Mouse (Mus musculus) urinary bladder, postnatal 4 days (tissue): ENCODE measurements around the gene Rnf111.
"Not testable (repeated sequence)": the region's sequence is repeated elsewhere in the genome, so short reads cannot be mapped to it uniquely, and the experiment has no call there.

Experiments
- DNase-seq, 2 experiments: peaks; one replicate each; pipeline ENCODE4 v3.0.0; 2021 to 2022; ENCODE audit warnings: low spot score in 2 of 2

Gene Rnf111

DNA sequence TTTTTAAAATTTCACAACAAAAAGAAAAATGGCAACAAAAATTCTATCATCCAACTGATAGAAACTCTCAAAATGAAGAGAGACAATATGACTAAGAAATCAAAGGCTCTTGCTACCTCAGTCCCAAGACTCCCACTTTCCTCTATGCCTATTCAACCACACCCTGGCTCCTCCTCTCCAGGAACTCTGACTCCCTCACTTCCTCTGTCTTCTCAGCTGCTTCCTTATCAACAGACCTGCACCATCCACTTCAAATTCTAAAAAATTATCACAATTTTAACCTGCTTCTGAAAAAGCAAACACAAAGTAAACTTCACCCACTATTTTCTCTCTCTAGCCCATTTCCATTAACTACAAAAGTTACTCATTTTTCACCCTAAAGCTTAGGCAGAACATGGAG lies 6.5 kb downstream of the Rnf111 start:
- no peak for DNase-seq

DNA sequence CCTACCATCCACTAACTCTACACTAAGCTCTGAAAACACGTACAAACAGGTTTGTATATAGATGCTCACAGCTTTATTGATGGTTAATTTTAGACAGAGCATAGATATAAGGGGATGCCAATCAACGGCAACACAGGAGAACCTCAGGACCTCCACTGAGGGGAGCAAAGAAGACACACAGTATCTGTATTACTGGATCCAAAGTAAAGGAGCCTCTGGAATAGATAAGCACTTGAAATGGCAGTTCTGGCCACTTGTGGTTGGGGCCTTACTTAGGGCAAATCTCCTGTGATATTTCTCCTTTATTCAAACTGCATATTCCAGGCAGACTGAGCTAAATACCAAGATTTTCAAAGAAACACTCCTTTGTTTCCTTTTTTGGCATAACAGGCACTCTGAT lies 10.5 kb downstream of the Rnf111 start:
- DNase-seq, result no peak

DNA sequence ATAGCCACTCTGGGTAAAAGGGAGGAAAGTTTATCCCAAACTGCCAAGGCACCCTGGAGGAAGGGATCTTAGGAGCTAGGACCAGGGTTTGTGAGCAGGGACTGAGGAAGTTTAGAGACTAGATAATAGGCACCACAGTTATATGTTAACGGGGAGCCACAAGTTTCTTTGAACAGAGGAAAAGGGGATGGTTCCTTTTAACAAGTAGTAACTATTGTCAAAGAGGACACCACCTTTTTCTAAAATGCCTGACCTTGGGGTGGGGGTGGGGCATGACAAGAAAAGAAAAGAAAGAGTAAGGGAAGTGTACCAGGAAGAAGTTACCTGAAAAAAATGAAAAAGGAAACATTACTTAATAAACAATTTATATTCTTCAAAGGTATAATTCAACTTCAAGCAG lies 12.3 kb downstream of the Rnf111 start:
- DNase-seq, result no peak

DNA sequence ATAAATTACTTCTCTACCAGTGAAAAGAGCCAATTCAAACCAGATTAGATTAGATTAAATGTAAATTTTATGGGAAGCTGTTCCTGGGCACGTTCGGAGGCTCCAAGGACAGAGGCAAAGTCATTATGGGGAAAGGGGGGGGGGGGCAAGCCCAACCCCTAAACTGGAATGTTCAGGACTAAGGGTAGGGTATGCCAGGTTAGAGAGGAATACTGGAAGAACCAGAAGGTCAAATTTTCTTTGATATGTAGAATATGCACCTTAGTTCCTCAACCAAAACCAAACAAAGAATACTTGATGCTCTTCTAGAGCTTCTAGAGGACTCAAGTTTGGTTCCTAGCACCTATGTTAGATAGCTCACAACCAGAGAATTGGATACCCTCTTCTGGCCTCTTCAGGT lies 16.1 kb downstream of the Rnf111 start:
- DNase-seq, result no peak

DNA sequence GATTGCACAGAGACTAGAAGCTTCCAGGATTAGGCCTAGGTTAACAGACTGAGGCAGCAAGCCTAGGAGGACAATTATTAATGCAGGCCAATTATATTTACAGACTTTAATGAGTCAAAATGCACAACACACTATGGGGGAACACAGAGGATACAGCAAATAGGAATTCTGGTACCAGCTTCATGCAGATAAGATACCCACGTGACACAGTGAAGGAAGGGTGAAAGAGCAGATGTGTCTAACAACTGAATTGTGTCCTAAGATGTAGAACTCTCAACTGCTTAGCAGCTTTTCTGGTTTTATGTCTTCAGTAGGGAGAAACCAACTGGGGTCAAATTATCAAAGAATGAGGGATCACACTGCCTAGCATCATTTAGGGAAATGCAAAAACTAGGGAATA lies 17.7 kb downstream of the Rnf111 start:
- no peak for DNase-seq

DNA sequence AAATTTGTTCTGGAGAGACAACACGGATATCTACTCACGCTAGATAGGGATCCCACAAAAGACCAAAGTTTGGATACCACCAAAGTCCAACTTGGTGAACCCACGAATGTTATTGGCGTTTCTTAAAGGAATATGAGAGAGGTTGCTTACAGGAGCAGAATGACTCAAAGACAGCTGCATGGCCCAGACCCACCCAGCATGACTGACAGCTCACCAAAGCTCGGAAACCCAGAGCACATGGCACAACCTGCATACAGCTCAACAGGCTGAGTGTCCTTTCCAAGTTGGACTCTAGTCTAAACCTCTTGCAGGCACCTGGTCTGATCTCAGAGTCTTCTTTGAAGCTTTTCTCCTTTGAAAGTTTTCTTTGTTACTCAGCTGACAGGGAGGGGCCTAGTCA lies 20.0 kb downstream of the Rnf111 start:
- no peak for DNase-seq

DNA sequence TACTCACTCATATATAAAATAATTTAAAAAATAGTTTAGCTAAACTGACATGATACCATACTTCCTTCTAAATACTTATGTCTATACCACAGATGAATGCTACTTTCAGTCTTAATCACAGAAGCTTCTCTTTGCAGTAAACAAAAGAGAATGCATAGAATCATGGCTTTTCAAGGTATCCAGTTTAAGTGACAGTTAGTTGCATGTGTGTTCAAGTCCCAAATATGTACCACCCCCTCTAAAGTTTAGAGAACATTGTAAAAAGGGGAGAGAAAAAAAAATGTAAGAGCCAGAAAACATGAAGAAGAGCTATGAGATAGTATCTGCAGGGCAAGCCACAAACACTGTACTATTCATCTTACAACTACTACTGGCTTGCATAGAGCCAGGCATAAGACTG lies 21.7 kb downstream of the Rnf111 start:
- DNase-seq, result no peak

DNA sequence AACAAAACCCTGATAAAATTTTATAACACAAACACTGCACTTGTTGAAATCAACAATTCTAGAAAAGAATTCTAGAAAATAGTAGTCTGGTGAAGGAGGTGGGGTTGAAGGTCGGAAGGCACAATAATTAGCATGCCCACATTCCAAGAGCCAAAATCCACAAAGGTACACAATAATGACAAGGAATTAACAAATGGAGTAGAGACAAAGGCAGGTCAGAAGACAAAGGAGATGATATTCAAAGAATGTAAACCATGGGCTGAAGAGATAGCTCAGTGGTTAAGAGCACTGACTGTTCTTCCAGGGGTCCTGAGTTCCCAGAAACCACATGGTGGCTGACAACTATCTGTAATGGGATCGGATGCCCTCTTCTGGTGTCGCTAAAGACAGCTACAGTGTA lies 26.3 kb downstream of the Rnf111 start:
- no peak for DNase-seq

DNA sequence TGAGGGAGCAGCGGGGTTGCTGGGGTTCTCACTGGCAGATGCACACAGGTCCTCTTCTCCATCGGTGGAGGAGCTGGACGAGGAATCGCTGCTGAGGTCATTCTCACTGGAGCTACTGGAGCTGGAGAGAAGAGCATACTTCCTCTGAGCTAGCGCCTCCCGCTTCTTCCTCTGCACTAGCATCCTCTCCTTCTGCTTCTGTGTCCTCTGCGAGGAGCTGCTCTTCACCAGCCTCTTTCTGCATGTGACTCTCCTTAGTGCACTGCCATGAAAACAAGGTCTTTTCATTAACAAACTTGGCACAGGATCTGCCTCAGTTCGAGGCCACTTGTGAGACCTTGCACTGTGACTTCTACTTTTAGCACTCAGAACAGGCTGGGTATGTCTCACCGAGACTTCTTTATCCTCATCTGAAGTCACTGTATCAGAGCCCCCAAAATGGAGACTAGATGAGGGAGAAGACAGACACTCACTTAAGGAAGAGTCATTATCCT lies 27.7 kb downstream of the Rnf111 start:
- DNase-seq, result no peak

DNA sequence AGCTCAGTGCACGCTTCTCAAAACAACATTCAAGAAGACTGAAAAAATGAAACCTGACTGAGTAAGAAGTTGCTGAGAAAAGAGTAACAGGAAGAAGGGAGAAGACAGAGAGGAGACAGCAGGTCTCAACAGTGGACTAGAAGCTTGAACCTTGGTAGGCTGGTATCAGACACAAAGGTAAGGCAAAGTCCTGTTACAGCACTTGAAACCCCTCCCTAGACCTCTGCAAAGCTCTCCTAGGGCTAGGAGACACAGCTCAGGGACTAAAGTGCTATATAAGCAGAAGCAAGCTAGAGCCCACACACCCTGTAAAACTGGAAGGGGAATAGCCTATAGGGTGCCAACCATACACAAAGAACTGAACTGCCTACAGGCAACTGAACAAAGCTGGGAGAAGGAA lies 30.1 kb downstream of the Rnf111 start:
- no peak for DNase-seq

DNA sequence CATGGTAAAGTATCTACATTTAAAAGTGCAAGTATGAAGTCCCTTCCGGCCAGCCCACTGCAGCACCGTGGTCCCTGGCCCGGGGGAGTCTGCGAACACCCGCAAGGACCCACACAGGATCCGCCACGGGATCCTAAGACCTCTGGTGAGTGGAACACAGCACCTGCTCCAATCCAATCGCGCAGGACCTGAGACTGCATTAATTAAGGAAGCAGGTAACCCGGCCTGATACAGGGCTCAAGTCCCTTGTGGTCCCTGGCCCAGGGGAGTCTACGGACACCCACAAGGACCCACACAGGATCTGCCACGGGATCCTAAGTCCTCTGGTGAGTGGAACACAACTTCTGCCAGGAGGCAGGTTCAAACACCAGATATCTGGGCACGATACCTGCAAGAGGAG lies 40.4 kb downstream of the Rnf111 start:
- not testable (repeated sequence) for DNase-seq

DNA sequence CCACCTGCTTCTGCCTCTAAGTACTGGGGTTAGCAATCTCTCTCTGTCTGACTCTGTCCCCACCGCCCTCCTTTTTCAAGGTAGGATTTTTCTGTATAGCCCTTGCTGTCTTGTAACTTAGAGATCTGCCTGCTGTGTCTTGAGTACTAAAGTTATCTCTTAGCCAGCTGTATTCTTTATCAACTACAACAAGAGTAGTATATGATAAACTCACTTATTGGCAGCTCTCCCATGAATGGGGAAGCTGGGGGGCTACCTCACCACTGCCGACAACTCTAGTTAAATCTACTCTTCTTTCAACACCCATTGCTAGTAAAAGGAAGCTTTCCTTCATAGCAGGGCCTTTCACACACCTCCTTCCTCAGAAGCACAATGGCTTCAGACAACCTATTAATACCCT lies 51.2 kb downstream of the Rnf111 start:
- DNase-seq, result no peak

DNA sequence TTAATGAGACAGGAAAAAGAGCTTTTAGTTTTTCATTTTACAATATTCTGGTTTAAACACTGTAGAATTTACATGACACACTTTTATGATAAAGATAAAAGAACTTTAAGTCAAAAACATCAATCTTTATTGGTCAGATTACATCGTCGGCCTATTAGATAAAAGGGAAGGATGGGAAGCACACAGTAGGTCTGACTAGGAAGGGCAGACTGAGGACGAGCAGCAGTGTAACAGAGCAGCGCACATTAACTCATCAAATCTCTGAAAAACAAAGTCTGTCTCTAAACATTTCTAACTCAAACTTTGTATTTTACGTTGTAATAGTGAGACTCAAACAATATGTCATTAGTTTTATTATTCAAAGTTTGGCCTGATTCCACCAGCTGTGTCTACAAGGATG lies 54.5 kb downstream of the Rnf111 start:
- no peak for DNase-seq

DNA sequence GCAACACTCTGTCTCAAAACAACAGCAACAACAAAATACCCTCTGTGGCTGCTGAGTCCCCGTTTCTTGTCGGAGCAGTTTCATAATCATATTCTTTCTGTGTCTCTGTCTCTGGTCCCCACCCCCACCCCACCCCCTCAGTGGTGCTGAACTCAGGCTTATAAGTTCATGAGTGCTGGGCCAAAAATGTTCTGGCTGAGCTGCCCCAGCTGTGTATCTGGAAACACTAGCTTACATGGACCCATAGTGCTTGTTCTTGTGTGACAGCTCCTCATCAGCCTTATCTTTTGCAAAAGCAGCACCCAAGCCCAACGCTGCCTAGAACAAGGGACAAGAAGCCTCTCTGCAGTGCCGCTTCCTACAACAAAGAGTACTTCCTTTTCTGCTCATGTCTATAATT lies 63.6 kb downstream of the Rnf111 start:
- DNase-seq, result no peak

DNA sequence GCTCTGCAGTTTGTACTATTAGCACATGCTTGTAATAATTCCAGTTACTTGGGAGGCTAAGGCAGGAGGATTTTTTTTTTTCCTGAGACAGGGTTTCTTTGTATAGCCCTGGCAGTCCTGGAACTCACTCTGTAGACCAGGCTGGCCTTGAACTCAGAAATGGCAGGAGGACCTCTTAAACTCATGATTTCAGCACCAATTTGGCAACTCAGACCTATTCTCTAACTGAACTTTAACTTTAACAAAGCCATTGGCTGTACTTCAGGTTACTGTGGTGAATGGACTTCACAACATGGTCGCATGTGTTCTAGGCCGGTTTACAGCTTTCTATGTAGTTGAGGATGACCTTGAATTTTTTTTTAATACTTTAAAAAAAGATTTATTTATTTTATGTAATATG lies 80.9 kb downstream of the Rnf111 start:
- no peak for DNase-seq

DNA sequence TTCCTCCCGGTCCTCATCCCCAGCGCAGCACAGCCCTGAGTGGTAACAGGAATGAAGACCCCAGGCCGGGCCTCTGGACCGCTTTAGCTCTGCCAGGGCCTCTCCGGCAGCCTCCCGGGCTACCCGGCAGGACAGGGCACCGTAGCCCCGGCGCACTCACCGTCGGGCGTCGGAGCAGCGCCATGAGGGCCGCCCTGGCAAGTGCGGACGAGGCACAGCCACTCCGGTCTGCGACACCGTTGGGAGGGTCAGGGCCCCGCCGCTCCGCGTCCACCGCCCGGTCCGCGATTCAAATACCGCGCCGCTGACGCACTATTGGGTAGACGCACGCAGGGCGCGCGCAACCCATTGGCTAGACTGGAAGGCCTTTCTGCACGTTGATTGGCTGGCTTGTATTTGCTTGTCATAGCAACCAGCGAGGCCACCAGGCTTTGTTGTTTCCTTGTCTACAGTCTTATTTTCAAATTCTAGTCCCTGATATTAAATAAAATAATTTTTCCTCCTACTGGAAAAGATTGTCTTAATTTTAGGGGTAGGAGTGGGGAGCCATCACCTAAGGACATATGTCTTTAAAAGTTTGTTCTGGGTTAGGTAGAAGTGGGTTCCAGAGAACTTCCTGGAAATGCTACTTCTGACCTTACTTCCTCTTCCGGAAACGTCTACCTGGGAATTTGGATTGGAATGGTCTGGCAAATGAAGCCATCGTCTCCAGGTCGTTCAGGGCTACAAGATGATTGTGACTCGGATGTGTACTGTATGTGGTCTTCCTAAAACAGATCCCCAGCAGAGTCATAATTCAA lies 82.1 kb downstream of the Rnf111 start, which contains the start of gene Ccnb2:
Gene Ccnb2 (minus strand): TSS at position 291 of the 800 bp plus-strand sequence.
- peak; percentile 77 to 84 for DNase-seq

DNA sequence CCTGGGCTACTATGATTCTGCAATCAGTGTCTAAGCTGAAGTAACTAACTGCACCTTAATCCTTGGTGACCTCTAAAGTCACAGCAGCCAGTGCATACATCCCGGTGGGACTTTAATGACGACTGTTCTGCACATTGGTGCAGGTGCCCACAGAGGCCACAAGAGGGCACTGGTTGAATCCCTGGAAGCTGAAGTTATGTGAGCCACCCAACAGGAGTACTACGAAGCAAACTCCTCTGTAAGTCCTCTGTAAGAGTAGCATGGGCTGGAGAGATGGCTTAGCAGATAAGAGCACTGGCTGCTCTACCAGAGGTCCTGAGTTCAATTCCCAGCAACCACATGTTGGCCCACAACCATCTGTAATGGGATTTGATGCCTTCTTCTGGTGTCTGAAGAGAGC lies 87.1 kb downstream of the Rnf111 start:
- DNase-seq, result no peak

DNA sequence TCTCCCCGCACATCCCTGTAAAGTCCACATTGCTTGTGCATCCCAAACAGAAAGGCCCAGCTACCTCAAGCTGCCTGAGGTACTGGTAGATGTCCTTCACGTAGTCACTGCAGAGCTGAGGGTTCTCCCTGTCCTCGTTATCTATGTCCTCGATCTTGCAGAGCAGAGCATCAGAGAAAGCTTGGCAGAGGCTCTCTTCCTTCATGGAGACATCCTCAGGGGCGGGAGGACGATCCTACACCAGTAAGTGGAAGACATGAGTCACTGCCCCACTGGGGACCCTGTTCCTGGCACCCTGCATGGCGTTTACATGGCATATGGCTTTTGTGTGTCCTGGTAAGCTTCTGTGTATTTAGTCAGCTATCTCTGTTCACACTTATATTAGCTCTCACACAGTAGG lies 90.5 kb downstream of the Rnf111 start:
- DNase-seq, result no peak

DNA sequence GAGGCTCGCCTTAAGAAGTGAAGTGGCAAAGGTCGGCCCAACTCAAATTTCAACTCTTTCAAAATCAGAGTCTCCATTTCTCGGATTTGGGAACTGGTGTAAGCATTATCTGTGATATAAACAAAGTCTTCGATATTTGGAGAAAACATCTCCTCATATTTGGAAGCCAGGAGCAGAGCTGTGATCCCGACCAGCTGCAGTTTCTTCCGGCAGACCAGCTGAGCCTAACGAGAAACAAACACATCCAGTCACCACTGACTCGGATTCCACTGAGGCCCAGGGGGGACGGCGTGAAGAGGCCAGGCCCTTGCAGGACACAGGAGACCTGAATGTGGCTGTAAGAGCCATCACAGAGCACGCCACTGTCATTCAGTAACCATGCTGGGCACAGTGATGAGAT lies 92.9 kb downstream of the Rnf111 start:
- no peak for DNase-seq

DNA sequence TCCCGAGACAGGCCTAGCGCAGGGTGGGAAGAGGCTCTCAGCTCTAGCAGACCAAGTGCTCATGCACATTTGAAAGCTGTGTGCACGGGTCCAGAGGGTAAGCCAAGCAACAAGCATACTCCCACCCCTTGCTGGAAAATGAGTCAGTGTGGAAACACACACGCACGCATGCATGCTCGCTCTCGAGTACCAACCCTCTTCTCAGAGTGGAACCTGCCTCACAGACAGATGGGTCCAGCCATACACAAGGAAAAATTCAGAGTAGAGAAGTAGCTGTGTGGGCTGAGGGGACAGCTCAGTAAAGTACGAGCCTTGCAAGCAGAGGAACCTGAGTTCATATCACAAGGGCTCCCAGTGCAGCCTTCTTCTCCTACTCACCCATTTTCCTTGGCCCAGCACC lies 93.8 kb downstream of the Rnf111 start:
- DNase-seq, result no peak

DNA sequence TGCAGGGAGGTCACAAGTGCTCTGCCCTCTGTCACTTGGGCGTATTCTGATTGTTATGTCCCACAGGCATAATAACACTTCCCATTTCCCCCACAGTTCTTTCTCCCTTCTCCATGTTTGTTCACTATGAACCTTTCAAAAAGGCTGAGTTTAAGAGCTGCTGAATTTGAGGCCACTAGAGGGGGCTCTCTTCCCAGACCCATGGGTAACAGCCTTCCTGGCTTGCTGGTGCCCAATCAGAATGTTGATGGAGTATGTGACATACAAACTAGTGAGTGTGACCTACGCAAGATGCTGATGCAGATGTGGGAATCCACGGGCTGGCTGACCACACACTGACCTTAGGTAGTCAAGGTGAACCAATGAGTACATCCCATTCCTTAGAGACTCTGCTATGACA lies 94.7 kb downstream of the Rnf111 start:
- no peak for DNase-seq

DNA sequence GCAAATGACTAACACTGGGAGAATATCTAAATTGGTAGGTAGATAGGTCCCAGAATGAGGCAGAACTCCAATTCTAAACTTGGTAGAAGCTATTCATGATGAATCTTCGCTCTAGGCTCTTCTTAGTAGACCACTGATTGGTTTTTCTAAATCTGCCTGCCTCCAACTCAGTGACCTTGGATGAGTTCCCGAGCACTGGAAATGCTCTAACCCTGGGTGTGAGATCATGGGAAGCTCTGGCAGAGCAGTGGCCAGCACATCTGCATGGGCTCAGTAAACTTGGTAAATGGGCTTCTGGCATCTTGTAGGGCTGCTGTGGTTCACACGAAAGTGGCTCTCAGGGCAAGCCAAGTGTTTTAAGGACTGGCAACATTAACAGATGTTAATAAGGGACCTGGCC lies 96.9 kb downstream of the Rnf111 start:
- no peak for DNase-seq

DNA sequence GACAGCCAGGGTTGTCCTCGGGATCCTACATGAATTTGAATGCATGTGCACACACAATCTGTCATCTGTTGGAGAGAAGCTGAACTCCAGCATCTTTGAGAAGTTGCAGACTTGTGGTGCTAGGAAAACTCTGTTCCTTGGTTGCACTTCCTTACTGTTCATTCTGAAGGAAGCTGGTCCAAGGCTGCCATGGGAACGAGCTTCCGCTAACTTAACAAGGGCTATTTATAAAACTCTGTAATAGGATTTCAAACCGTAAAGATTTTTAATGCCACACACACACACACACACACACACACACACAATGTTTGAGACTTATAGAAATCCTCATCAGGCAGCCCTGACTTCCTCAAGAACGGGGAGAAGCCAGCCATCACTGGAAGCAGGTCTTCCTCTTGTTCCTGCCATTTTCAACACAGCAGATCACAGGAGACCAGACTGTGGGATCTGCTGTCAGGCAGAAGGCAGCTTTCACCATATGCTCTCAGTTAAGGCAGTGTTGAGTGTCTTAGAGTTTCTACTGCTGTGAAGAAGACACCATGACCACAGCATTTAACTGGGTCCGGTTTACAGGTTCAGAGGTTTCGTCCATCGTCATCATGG lies 101.5 kb downstream of the Rnf111 start:
- DNase-seq, result no peak

DNA sequence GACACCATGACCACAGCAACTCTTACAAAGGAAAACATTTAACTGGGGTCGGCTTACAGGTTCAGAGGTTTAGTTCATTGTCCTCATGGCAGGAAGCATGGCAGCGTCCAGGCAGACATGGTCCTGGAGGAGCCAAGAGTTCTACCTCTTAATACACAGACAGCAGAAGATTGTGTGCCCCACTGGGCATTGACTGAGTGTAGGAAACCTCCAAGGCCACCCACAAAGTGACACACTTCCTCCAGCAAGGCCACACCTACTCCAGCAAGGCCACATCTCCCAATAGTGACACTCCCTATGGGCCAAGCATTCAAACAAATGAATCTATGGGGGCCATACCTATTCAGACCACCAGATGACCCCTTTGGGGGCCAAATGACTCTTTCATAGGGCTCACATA lies 107.4 kb downstream of the Rnf111 start:
- DNase-seq, result no peak
